12 mouse cellular contexts compared by ENCODE assay signal in genomic region chr10:108583694-108584093, GRCm38 (mm10).
DNase-seq lines count a peak whose midpoint lies in the region; ATAC-seq and TF ChIP-seq lines count a peak whose summit lies in the region.
"Had no signal": no experiment of that assay in that cellular context is flagged by ENCODE, and none has a peak within 500 bp of the region (broad histone marks: within the 10 kb centered on the region; RNA-seq: fewer than 3 reads in every experiment).

No protein-coding gene starts in this region.

- H3K4me1 ChIP-seq in cerebellum, adult 2 months (ENCODE audit: control insufficient read depth, insufficient read depth, low read length), result peaks cover 6% of the 10 kb centered on the region; the same call in 1 of the 2 replicates
- H3K4me1 ChIP-seq in stomach, embryonic 14.5 days (ENCODE audit: control insufficient read depth, insufficient read depth, low read length), result no peaks in the 10 kb centered on the region
- H3K4me1 ChIP-seq in stomach, postnatal 0 days (replicated peaks; ENCODE audit: control insufficient read depth, insufficient read depth), result no peaks in the 10 kb centered on the region
- 0 out of 2 replicates have a peak, but pooled peaks cover 3% of the 10 kb centered on the region for H3K4me1 ChIP-seq in hindbrain, embryonic 11.5 days (replicated peaks; ENCODE audit: control insufficient read depth, insufficient read depth, low read length)
- H3K4me1 ChIP-seq in neural tube, embryonic 15.5 days, result peaks cover 9% of the 10 kb centered on the region; the same call in 1 of the 2 replicates
- H3K4me1 ChIP-seq: limb, embryonic 15.5 days; megakaryocyte, embryonic 14.5 days had no signal

- no peak for ATAC-seq in stomach, embryonic 14.5 days (ENCODE audit: insufficient number of reproducible peaks, insufficient read depth, low FRiP score, low read depth)
- no peak for ATAC-seq in stomach, postnatal 0 days (ENCODE audit: low FRiP score, low TSS enrichment)
- peak; percentile 39 for ATAC-seq in hindbrain, embryonic 11.5 days (ENCODE audit: low FRiP score)
- ATAC-seq in neural tube, embryonic 15.5 days (ENCODE audit: low FRiP score), result no peak
- no peak for ATAC-seq in megakaryocyte-erythroid progenitor cell, adult 5-6 weeks (replicated peaks; ENCODE audit: low FRiP score, low TSS enrichment, poor library complexity, severe bottlenecking)

- no peak for TF ChIP-seq CTCF in cerebellum, adult 2 months (IDR thresholded peaks at IDR 0.05; ENCODE audit: borderline replicate concordance, insufficient read depth, low read depth, low read length)
- TF ChIP-seq CTCF in stomach, postnatal 0 days (IDR thresholded peaks at IDR 0.05; ENCODE audit: low read depth), result no peak

- peak; percentile 40 to 41 for DNase-seq in cerebellum, adult 2 months
- no peak for DNase-seq in cerebellum, adult 8-10 months
- DNase-seq in stomach, postnatal 0 days (ENCODE audit: low spot score), result no peak
- peak; percentile 34 for DNase-seq in hindbrain, embryonic 11.5 days (ENCODE audit: low spot score)
- no peak for DNase-seq in right cerebral cortex, postnatal 4 days
- DNase-seq: right cerebral cortex, adult 18-20 months had no signal

- no peaks in the 10 kb centered on the region for H3K9me3 ChIP-seq in stomach, embryonic 14.5 days (ENCODE audit: control insufficient read depth, low read depth, low read length)
- no peaks in the 10 kb centered on the region for H3K9me3 ChIP-seq in stomach, postnatal 0 days (ENCODE audit: control insufficient read depth, low read length)
- no peaks in the 10 kb centered on the region for H3K9me3 ChIP-seq in hindbrain, embryonic 11.5 days (ENCODE audit: control insufficient read depth, low read length)
- no peaks in the 10 kb centered on the region for H3K9me3 ChIP-seq in neural tube, embryonic 15.5 days (replicated peaks)
- H3K9me3 ChIP-seq: limb, embryonic 15.5 days had no signal

- no peaks in the 10 kb centered on the region for H3K36me3 ChIP-seq in stomach, embryonic 14.5 days (ENCODE audit: control insufficient read depth, insufficient read depth, low read length)
- no peaks in the 10 kb centered on the region for H3K36me3 ChIP-seq in stomach, postnatal 0 days (ENCODE audit: control insufficient read depth, insufficient read depth, low read length)
- H3K36me3 ChIP-seq in hindbrain, embryonic 11.5 days (ENCODE audit: control insufficient read depth, insufficient read depth, low read length), result no peaks in the 10 kb centered on the region
- no peaks in the 10 kb centered on the region for H3K36me3 ChIP-seq in neural tube, embryonic 15.5 days
- H3K36me3 ChIP-seq: limb, embryonic 15.5 days had no signal

- no peak for TF ChIP-seq POLR2A in cerebellum, adult 2 months (IDR thresholded peaks at IDR 0.05; ENCODE audit: borderline replicate concordance, insufficient read depth, low read length)

- no peak overlapping the region for H3K4me3 ChIP-seq in cerebellum, adult 2 months (replicated peaks; ENCODE audit: insufficient read depth, low read depth, low read length)
- no peak overlapping the region for H3K4me3 ChIP-seq in stomach, embryonic 14.5 days (ENCODE audit: low read depth, low read length)
- H3K4me3 ChIP-seq in stomach, postnatal 0 days (ENCODE audit: low read depth, low read length), result no peak overlapping the region
- H3K4me3 ChIP-seq in hindbrain, embryonic 11.5 days (ENCODE audit: low read depth, low read length), result no peak overlapping the region
- no peak overlapping the region for H3K4me3 ChIP-seq in neural tube, embryonic 15.5 days (replicated peaks)
- H3K4me3 ChIP-seq: limb, embryonic 15.5 days; megakaryocyte, embryonic 14.5 days had no signal

- no peaks in the 10 kb centered on the region for H3K27me3 ChIP-seq in cerebellum, adult 2 months (ENCODE audit: control insufficient read depth, insufficient read depth, low read length)
- H3K27me3 ChIP-seq in stomach, embryonic 14.5 days (ENCODE audit: control insufficient read depth, insufficient read depth, low read length), result no peaks in the 10 kb centered on the region
- H3K27me3 ChIP-seq in stomach, postnatal 0 days (ENCODE audit: control insufficient read depth, insufficient read depth, low read length), result no peaks in the 10 kb centered on the region
- no peaks in the 10 kb centered on the region for H3K27me3 ChIP-seq in hindbrain, embryonic 11.5 days (ENCODE audit: control insufficient read depth, insufficient read depth, low read length)
- H3K27me3 ChIP-seq in neural tube, embryonic 15.5 days (replicated peaks), result no peaks in the 10 kb centered on the region
- H3K27me3 ChIP-seq: limb, embryonic 15.5 days; megakaryocyte, embryonic 14.5 days had no signal

- WGBS in cerebellum, adult 2 months, result 17% methylated on average over 11 of the region's 11 CpGs
- WGBS in stomach, embryonic 14.5 days, result 37% methylated on average over 11 of the region's 11 CpGs
- WGBS in stomach, postnatal 0 days, result 45% methylated on average over 11 of the region's 11 CpGs
- WGBS in hindbrain, embryonic 11.5 days, result 14% methylated on average over 11 of the region's 11 CpGs
- WGBS in neural tube, embryonic 15.5 days, result 23% methylated on average over 11 of the region's 11 CpGs

- no peak for TF ChIP-seq EP300 in stomach, postnatal 0 days (optimal IDR thresholded peaks at IDR 0.05)

- 0 out of 2 replicates have a peak overlapping the region, but pooled peaks have one; percentile 5 for H3K4me2 ChIP-seq in stomach, embryonic 14.5 days (replicated peaks; ENCODE audit: low read depth, low read length)
- H3K4me2 ChIP-seq in stomach, postnatal 0 days (replicated peaks; ENCODE audit: low read depth), result no peak overlapping the region
- H3K4me2 ChIP-seq in hindbrain, embryonic 11.5 days (replicated peaks; ENCODE audit: low read depth, low read length), result no peak overlapping the region; the same call in 1 of the 2 replicates
- peak overlapping the region; percentile 13; the same call in 1 of the 2 replicates for H3K4me2 ChIP-seq in neural tube, embryonic 15.5 days
- H3K4me2 ChIP-seq: limb, embryonic 15.5 days had no signal

- no peak overlapping the region for H3K9ac ChIP-seq in stomach, embryonic 14.5 days (replicated peaks; ENCODE audit: low read depth, low read length)
- H3K9ac ChIP-seq in stomach, postnatal 0 days (ENCODE audit: low read length), result no peak overlapping the region
- H3K9ac ChIP-seq in hindbrain, embryonic 11.5 days (ENCODE audit: low read depth, low read length), result no peak overlapping the region
- no peak overlapping the region for H3K9ac ChIP-seq in neural tube, embryonic 15.5 days (replicated peaks)
- H3K9ac ChIP-seq: limb, embryonic 15.5 days had no signal

- H3K27ac ChIP-seq in cerebellum, adult 2 months (ENCODE audit: insufficient read depth, low read length), result no peak overlapping the region
- H3K27ac ChIP-seq in stomach, embryonic 14.5 days (ENCODE audit: low read length), result no peak overlapping the region
- H3K27ac ChIP-seq in stomach, postnatal 0 days (replicated peaks), result no peak overlapping the region
- H3K27ac ChIP-seq in hindbrain, embryonic 11.5 days (ENCODE audit: low read depth, low read length), result no peak overlapping the region
- H3K27ac ChIP-seq in neural tube, embryonic 15.5 days (replicated peaks), result no peak overlapping the region
- H3K27ac ChIP-seq: kidney, postnatal 0 days; limb, embryonic 15.5 days had no signal

Comparison
In these comparisons a context has a peak if more than half of its experiments do, and no peak if none do; other contexts are left out.
1. DNase-seq: peak in cerebellum, adult 2 months (2 of 2) and hindbrain, embryonic 11.5 days (single experiment); none in cerebellum, adult 8-10 months (single experiment), stomach, postnatal 0 days (single experiment) and right cerebral cortex, postnatal 4 days (single experiment).
2. H3K4me2 ChIP-seq: peak in stomach, embryonic 14.5 days (single experiment) and neural tube, embryonic 15.5 days (single experiment); none in stomach, postnatal 0 days (single experiment) and hindbrain, embryonic 11.5 days (single experiment).